In genomic region chrX:23823398-23824023, GRCm38 (mm10) we compare ENCODE assay signal across 10 mouse cellular contexts. TPM values are rescaled to one million over a fixed set of nuclear protein-coding genes. Genes with fewer than 3 reads are reported as not detected.
DNase-seq lines count a peak whose midpoint lies in the region; ATAC-seq and TF ChIP-seq lines count a peak whose summit lies in the region.
"Had no signal": no experiment of that assay in that cellular context is flagged by ENCODE, and none has a peak within 500 bp of the region (broad histone marks: within the 10 kb centered on the region; RNA-seq: fewer than 3 reads in every experiment).

No protein-coding gene starts in this region.

- ATAC-seq in granulocyte monocyte progenitor cell, adult 5-6 weeks (replicated peaks; ENCODE audit: poor library complexity, severe bottlenecking) = peak; percentile 33; the same call in 1 of the 2 replicates
- ATAC-seq in forebrain, embryonic 11.5 days (replicated peaks; ENCODE audit: low FRiP score) = no peak
- ATAC-seq in midbrain, embryonic 11.5 days (ENCODE audit: low FRiP score) = no peak

- no peak for TF ChIP-seq CTCF in small intestine, adult 2 months (IDR thresholded peaks at IDR 0.05; ENCODE audit: extremely low read depth, insufficient read length, insufficient replicate concordance, low read depth, low read length)

- peak overlapping the region; percentile 21; the same call in 1 of the 2 replicates for H3K4me3 ChIP-seq in small intestine, adult 2 months (ENCODE audit: low read depth, low read length)
- H3K4me3 ChIP-seq in forebrain, embryonic 11.5 days (ENCODE audit: low read depth, low read length) = no peak overlapping the region
- H3K4me3 ChIP-seq in midbrain, embryonic 11.5 days (ENCODE audit: low read depth, low read length) = no peak overlapping the region

- WGBS in small intestine, adult 2 months = 69% methylated on average over 19 of the region's 19 CpGs
- WGBS in forebrain, embryonic 11.5 days = 67% methylated on average over 19 of the region's 19 CpGs
- 61% methylated on average over 18 of the region's 19 CpGs for WGBS in midbrain, embryonic 11.5 days

- peak; percentile 4 for DNase-seq in lung, adult 18-20 months
- no peak for DNase-seq in lung, postnatal 14 days
- peak; percentile 14 for DNase-seq in kidney, postnatal 10 days
- no peak for DNase-seq in forebrain, embryonic 11.5 days (ENCODE audit: low spot score)
- DNase-seq in midbrain, embryonic 11.5 days (ENCODE audit: low spot score, missing footprints) = no peak
- DNase-seq in layer of hippocampus, postnatal 36 days = no peak

- H3K9ac ChIP-seq in forebrain, embryonic 11.5 days (ENCODE audit: low read length) = no peak overlapping the region
- no peak overlapping the region for H3K9ac ChIP-seq in midbrain, embryonic 11.5 days (ENCODE audit: low read length)

- H3K27ac ChIP-seq in small intestine, adult 2 months (ENCODE audit: insufficient read depth, low read depth, low read length) = no peak overlapping the region
- H3K27ac ChIP-seq in forebrain, embryonic 11.5 days (ENCODE audit: low read depth, low read length) = no peak overlapping the region
- no peak overlapping the region for H3K27ac ChIP-seq in midbrain, embryonic 11.5 days (ENCODE audit: low read depth, low read length)

- no peak overlapping the region for H3K4me2 ChIP-seq in forebrain, embryonic 11.5 days (ENCODE audit: low read depth, low read length, severe bottlenecking)
- H3K4me2 ChIP-seq in midbrain, embryonic 11.5 days = no peak overlapping the region

- TF ChIP-seq POLR2A in small intestine, adult 2 months (IDR thresholded peaks at IDR 0.05; ENCODE audit: low read depth, low read length) = no peak

- no peaks in the 10 kb centered on the region for H3K4me1 ChIP-seq in small intestine, adult 2 months (ENCODE audit: control insufficient read depth, insufficient read depth, insufficient read length, low read length)
- H3K4me1 ChIP-seq in forebrain, embryonic 11.5 days (replicated peaks; ENCODE audit: control insufficient read depth, insufficient read depth, low read length) = no peaks in the 10 kb centered on the region
- no peaks in the 10 kb centered on the region for H3K4me1 ChIP-seq in midbrain, embryonic 11.5 days (ENCODE audit: control insufficient read depth, insufficient read depth, low read length)

- no peaks in the 10 kb centered on the region for H3K36me3 ChIP-seq in small intestine, adult 2 months (ENCODE audit: control insufficient read depth, insufficient read depth, low read length)
- no peaks in the 10 kb centered on the region for H3K36me3 ChIP-seq in forebrain, embryonic 11.5 days (ENCODE audit: control insufficient read depth, insufficient read depth, low read length)
- no peaks in the 10 kb centered on the region for H3K36me3 ChIP-seq in midbrain, embryonic 11.5 days (ENCODE audit: control insufficient read depth, insufficient read depth, low read length)
- H3K36me3 ChIP-seq: G1E had no signal

- no peaks in the 10 kb centered on the region for H3K27me3 ChIP-seq in small intestine, adult 2 months (ENCODE audit: control insufficient read depth, insufficient read depth, low read length)
- no peaks in the 10 kb centered on the region for H3K27me3 ChIP-seq in forebrain, embryonic 11.5 days (ENCODE audit: control insufficient read depth, insufficient read depth, low read length)
- no peaks in the 10 kb centered on the region for H3K27me3 ChIP-seq in midbrain, embryonic 11.5 days (ENCODE audit: control insufficient read depth, insufficient read depth, low read length)

- no peaks in the 10 kb centered on the region for H3K9me3 ChIP-seq in forebrain, embryonic 11.5 days (ENCODE audit: control insufficient read depth, low read length)
- H3K9me3 ChIP-seq in midbrain, embryonic 11.5 days (ENCODE audit: control insufficient read depth, low read length) = no peaks in the 10 kb centered on the region

RNA-seq across cellular contexts. Expression of gene Gm4907, which starts 58.8 kb away (rescaled TPM):
- total RNA-seq in granulocyte monocyte progenitor cell, adult 5-6 weeks (2014; fragmentation: Nextera tagmentation) = not detected in 2 replicates
- not detected in 2 replicates for total RNA-seq in granulocyte monocyte progenitor cell, adult 5-6 weeks (2017)
- not detected in 2 replicates for polyA plus RNA-seq in small intestine, adult 2 months (2012; rRNA removed)
- not detected in 2 replicates for polyA plus RNA-seq in forebrain, embryonic 11.5 days (2014; fragmentation: Nextera tagmentation; extraction: Ambion mirVana)
- not detected in 2 replicates for polyA plus RNA-seq in midbrain, embryonic 11.5 days (2014; fragmentation: Nextera tagmentation; extraction: Ambion mirVana)
- total RNA-seq in layer of hippocampus, postnatal 36 days (2021) = not detected
- total RNA-seq: G1E; left cerebral cortex, postnatal 10 days had no signal
- polyA plus RNA-seq: G1E had no signal

Comparison
In these comparisons a context has a peak if more than half of its experiments do, and no peak if none do; other contexts are left out.
1. DNase-seq: peak in lung, adult 18-20 months (2 of 2) and kidney, postnatal 10 days (single experiment); none in lung, postnatal 14 days (single experiment), forebrain, embryonic 11.5 days (single experiment), midbrain, embryonic 11.5 days (single experiment) and layer of hippocampus, postnatal 36 days (0 of 2).